In genomic region chr7:3646188-3646587, GRCm38 (mm10) we compare ENCODE assay signal across 8 mouse cellular contexts. TPM values are rescaled to one million over a fixed set of nuclear protein-coding genes. Genes with fewer than 3 reads are reported as not detected.
DNase-seq lines count a peak whose midpoint lies in the region; ATAC-seq and TF ChIP-seq lines count a peak whose summit lies in the region.

No protein-coding gene starts in this region.

- H3K9me3 ChIP-seq in heart, embryonic 14.5 days (ENCODE audit: control insufficient read depth, low read length) = no peaks in the 10 kb centered on the region
- H3K9me3 ChIP-seq in ES-E14 (ENCODE audit: control insufficient read depth, insufficient read depth, low read depth, low read length) = no peaks in the 10 kb centered on the region
- H3K9me3 ChIP-seq in heart, embryonic 16.5 days (replicated peaks; ENCODE audit: control insufficient read depth, low read length) = no peaks in the 10 kb centered on the region

- in situ Hi-C loops in ES-E14 (cut with MboI; ENCODE audit: low sequenced_read_pairs in 2 of 2, unreplicated experiment in 2 of 2) = no loop called here

- 6% methylated on average over 9 of the region's 9 CpGs for WGBS in heart, embryonic 14.5 days
- WGBS in heart, embryonic 16.5 days = 6% methylated on average over 9 of the region's 9 CpGs
- WGBS in macrophage (ENCODE audit: missing documents) = 19% methylated on average over 8 of the region's 9 CpGs

- H3K27ac ChIP-seq in heart, embryonic 14.5 days (replicated peaks in 1 of 2; ENCODE audit: control insufficient read depth in 1 of 2, insufficient read depth in 1 of 2, low read depth in 2 of 2, low read length in 2 of 2) = no peak overlapping the region; a peak in 1 of 4 replicates
- no peak overlapping the region for H3K27ac ChIP-seq in ES-E14 (ENCODE audit: insufficient read depth, low read depth, low read length, poor library complexity, severe bottlenecking)
- H3K27ac ChIP-seq in heart, embryonic 16.5 days (ENCODE audit: low read length) = no peak overlapping the region; the same call in 1 of the 2 replicates
- H3K27ac ChIP-seq in macrophage = peak overlapping the region; percentile 42

- H3K4me1 ChIP-seq in heart, embryonic 14.5 days (ENCODE audit: control insufficient read depth in 2 of 2, insufficient read depth in 2 of 2, low read length in 2 of 2) = peaks cover 12 to 24% of the 10 kb centered on the region in 2 experiments
- peaks cover 2 to 14% of the 10 kb centered on the region in 2 experiments; a peak in 2 of 4 replicates for H3K4me1 ChIP-seq in ES-E14 (ENCODE audit: control insufficient read depth in 2 of 2, insufficient read depth in 2 of 2, low read length in 2 of 2, poor library complexity in 1 of 2)
- H3K4me1 ChIP-seq in heart, embryonic 16.5 days (ENCODE audit: control insufficient read depth, insufficient read depth, low read length) = peaks cover 33% of the 10 kb centered on the region

- no peak for DNase-seq in heart, postnatal 36 days
- no peak for DNase-seq in ES-E14 (ENCODE audit: low read depth, low spot score)
- no peak for DNase-seq in right cerebral cortex, postnatal 25 days
- DNase-seq in ovary, postnatal 36 days (ENCODE audit: low spot score) = no peak
- DNase-seq in thymus, postnatal 36 days = no peak

- peak overlapping the region; percentile 98 for H3K9ac ChIP-seq in heart, embryonic 14.5 days (ENCODE audit: low read length)
- H3K9ac ChIP-seq in ES-E14 (ENCODE audit: insufficient read depth, low read depth, low read length, poor library complexity, severe bottlenecking) = peak overlapping the region; percentile 98
- peak overlapping the region; percentile 99 for H3K9ac ChIP-seq in heart, embryonic 16.5 days (ENCODE audit: low read length)

- H3K4me3 ChIP-seq in heart, embryonic 14.5 days (ENCODE audit: control insufficient read depth in 1 of 2, insufficient read depth in 1 of 2, low read depth in 1 of 2, low read length in 2 of 2) = peak overlapping the region; percentile 90 to 93
- H3K4me3 ChIP-seq in ES-E14 (ENCODE audit: insufficient read depth in 1 of 2, low read depth in 1 of 2, low read length in 2 of 2, poor library complexity in 1 of 2, severe bottlenecking in 1 of 2) = peak overlapping the region; percentile 90 to 93
- H3K4me3 ChIP-seq in heart, embryonic 16.5 days (ENCODE audit: low read length) = peak overlapping the region; percentile 95
- H3K4me3 ChIP-seq in macrophage (ENCODE audit: inconsistent target) = peak overlapping the region; percentile 58

- peaks cover 47% of the 10 kb centered on the region for H3K79me2 ChIP-seq in macrophage (ENCODE audit: inconsistent target)

- ATAC-seq in heart, embryonic 14.5 days (ENCODE audit: insufficient number of reproducible peaks, insufficient read depth, low FRiP score, low read depth) = no peak
- ATAC-seq in heart, embryonic 16.5 days (replicated peaks; ENCODE audit: extremely low read depth, insufficient read depth, low FRiP score) = no peak

- peak overlapping the region; percentile 80 for H3K4me2 ChIP-seq in heart, embryonic 14.5 days (ENCODE audit: low read length)
- H3K4me2 ChIP-seq in heart, embryonic 16.5 days (ENCODE audit: low read depth, low read length) = peak overlapping the region; percentile 89

- intact Hi-C loops in heart, postnatal 36 days (cut with DNase I) = loop anchor here (1.0 to 5.0 kb wide), 2 partner anchors 18 to 46 kb away; partner anchors contain the start of genes Mboat7 and Tsen34

- peaks cover 27% of the 10 kb centered on the region for H3K36me3 ChIP-seq in heart, embryonic 14.5 days (ENCODE audit: control insufficient read depth, insufficient read depth, low read length)
- H3K36me3 ChIP-seq in ES-E14 (ENCODE audit: control insufficient read depth, insufficient read depth, low read length, poor library complexity, severe bottlenecking) (peaks cover 24% of the 10 kb centered on the region), macrophage (ENCODE audit: inconsistent target) (peaks cover 16% of the 10 kb centered on the region)
- H3K36me3 ChIP-seq in heart, embryonic 16.5 days (ENCODE audit: control insufficient read depth, insufficient read depth) = peaks cover 12% of the 10 kb centered on the region

- H3K27me3 ChIP-seq in heart, embryonic 14.5 days (ENCODE audit: control insufficient read depth, insufficient read depth, low read length) = no peaks in the 10 kb centered on the region
- H3K27me3 ChIP-seq in heart, embryonic 16.5 days (ENCODE audit: control insufficient read depth, insufficient read depth, low read length) = no peaks in the 10 kb centered on the region

TF ChIP-seq in ES-E14, 5 proteins besides CTCF, POLR2A, EP300 and RAD21:
- TF ChIP-seq HCFC1 (IDR thresholded peaks at IDR 0.05; ENCODE audit: borderline replicate concordance, insufficient read depth, low read length) (no peak), ZC3H11A (IDR thresholded peaks at IDR 0.05; ENCODE audit: borderline replicate concordance, low read depth, low read length) (no peak), CHD2 (IDR thresholded peaks at IDR 0.05; ENCODE audit: low read depth, low read length) (no peak), ZNF384 (IDR thresholded peaks at IDR 0.05; ENCODE audit: low read depth, low read length) (no peak), MAFK (IDR thresholded peaks at IDR 0.05; ENCODE audit: insufficient read depth, low read depth, low read length) (no peak)

RNA-seq across cellular contexts. Expression of gene Cnot3, which starts 1.1 kb away (rescaled TPM):
- 30.4 and 32.4 TPM in 2 replicates for polyA plus RNA-seq in heart, embryonic 14.5 days (2014; fragmentation: Nextera tagmentation; extraction: Ambion mirVana)
- total RNA-seq in heart, postnatal 36 days (2021) = 10 to 100 TPM; 22.5 to 27.6 TPM
- total RNA-seq in ES-E14 (2012; rRNA removed) = 47.3 and 54.4 TPM in 2 replicates
- polyA plus RNA-seq in heart, embryonic 16.5 days (2015; fragmentation: Nextera tagmentation; extraction: Ambion mirVana) = 29.9 and 32.9 TPM in 2 replicates
- total RNA-seq in macrophage (2018; cell fraction: chromatin; rRNA removed) = 100 to 1,000 TPM in 7 of 26 experiments, 10 to 100 TPM in 19; 35.3 to 142 (median 84.0) TPM
- 10 to 100 TPM; 15.3 to 44.9 (median 38.9) TPM for total RNA-seq in macrophage (2018; cell fraction: cytosol; rRNA removed)
- 10 to 100 TPM; 29.8 to 82.8 (median 46.2) TPM for total RNA-seq in macrophage (2018; cell fraction: nucleus; rRNA removed)
- polyA plus RNA-seq in macrophage (2018) = 28.4 to 47.4 TPM (median 36.0 TPM) in 3 replicates

RNA-seq across cellular contexts. Expression of gene Prpf31, which starts 16.4 kb away (rescaled TPM):
- 51.9 and 54.8 TPM in 2 replicates for polyA plus RNA-seq in heart, embryonic 14.5 days (2014; fragmentation: Nextera tagmentation; extraction: Ambion mirVana)
- 10 to 100 TPM; 24.4 to 26.6 TPM for total RNA-seq in heart, postnatal 36 days (2021)
- total RNA-seq in ES-E14 (2012; rRNA removed) = 109 and 137 TPM in 2 replicates
- 60.8 and 62.2 TPM in 2 replicates for polyA plus RNA-seq in heart, embryonic 16.5 days (2015; fragmentation: Nextera tagmentation; extraction: Ambion mirVana)
- total RNA-seq in macrophage (2018; cell fraction: chromatin; rRNA removed) = 10 to 100 TPM; 13.8 to 68.0 (median 43.5) TPM
- 10 to 100 TPM; 28.7 to 48.7 (median 39.8) TPM for total RNA-seq in macrophage (2018; cell fraction: cytosol; rRNA removed)
- total RNA-seq in macrophage (2018; cell fraction: nucleus; rRNA removed) = 10 to 100 TPM; 11.9 to 64.8 (median 31.5) TPM
- polyA plus RNA-seq in macrophage (2018) = 35.3 to 71.0 TPM (median 40.2 TPM) in 3 replicates

RNA-seq across cellular contexts. Expression of gene Tfpt, which starts 16.5 kb away (rescaled TPM):
- polyA plus RNA-seq in heart, embryonic 14.5 days (2014; fragmentation: Nextera tagmentation; extraction: Ambion mirVana) = 13.7 and 18.2 TPM in 2 replicates
- total RNA-seq in heart, postnatal 36 days (2021) = 10 to 100 TPM; 17.2 to 25.4 TPM
- total RNA-seq in ES-E14 (2012; rRNA removed) = 25.4 and 29.1 TPM in 2 replicates
- polyA plus RNA-seq in heart, embryonic 16.5 days (2015; fragmentation: Nextera tagmentation; extraction: Ambion mirVana) = 15.6 and 17.0 TPM in 2 replicates
- total RNA-seq in macrophage (2018; cell fraction: chromatin; rRNA removed) = 10 to 100 TPM in 22 of 26 experiments, 1 to 10 TPM in 4; 4.5 to 53.8 (median 25.3) TPM
- 10 to 100 TPM; 11.7 to 25.0 (median 21.2) TPM for total RNA-seq in macrophage (2018; cell fraction: cytosol; rRNA removed)
- 10 to 100 TPM in 23 of 26 experiments, 1 to 10 TPM in 3; 7.5 to 37.3 (median 19.6) TPM for total RNA-seq in macrophage (2018; cell fraction: nucleus; rRNA removed)
- 16.1 to 19.8 TPM (median 18.6 TPM) in 3 replicates for polyA plus RNA-seq in macrophage (2018)

RNA-seq across cellular contexts. Expression of gene Leng1, which starts 19.5 kb away (rescaled TPM):
- 15.5 and 16.0 TPM in 2 replicates for polyA plus RNA-seq in heart, embryonic 14.5 days (2014; fragmentation: Nextera tagmentation; extraction: Ambion mirVana)
- 10 to 100 TPM; 12.5 to 12.9 TPM for total RNA-seq in heart, postnatal 36 days (2021)
- 4.5 and 5.7 TPM in 2 replicates for total RNA-seq in ES-E14 (2012; rRNA removed)
- 20.5 and 22.3 TPM in 2 replicates for polyA plus RNA-seq in heart, embryonic 16.5 days (2015; fragmentation: Nextera tagmentation; extraction: Ambion mirVana)
- total RNA-seq in macrophage (2018; cell fraction: chromatin; rRNA removed) = 10 to 100 TPM in 6 of 26 experiments, 1 to 10 TPM in 20; 3.2 to 15.2 (median 8.5) TPM
- 10 to 100 TPM; 12.0 to 22.7 (median 15.8) TPM for total RNA-seq in macrophage (2018; cell fraction: cytosol; rRNA removed)
- total RNA-seq in macrophage (2018; cell fraction: nucleus; rRNA removed) = 10 to 100 TPM in 8 of 26 experiments, 1 to 10 TPM in 18; 4.5 to 12.7 (median 7.7) TPM
- polyA plus RNA-seq in macrophage (2018) = 13.7 to 21.9 TPM (median 15.4 TPM) in 3 replicates

RNA-seq across cellular contexts. Expression of gene Ndufa3, which starts 29.0 kb away (rescaled TPM):
- 962 and 1,026 TPM in 2 replicates for polyA plus RNA-seq in heart, embryonic 14.5 days (2014; fragmentation: Nextera tagmentation; extraction: Ambion mirVana)
- total RNA-seq in heart, postnatal 36 days (2021) = 1,000 to 10,000 TPM; 1,822 to 1,988 TPM
- 236 and 303 TPM in 2 replicates for total RNA-seq in ES-E14 (2012; rRNA removed)
- polyA plus RNA-seq in heart, embryonic 16.5 days (2015; fragmentation: Nextera tagmentation; extraction: Ambion mirVana) = 644 and 753 TPM in 2 replicates
- total RNA-seq in macrophage (2018; cell fraction: chromatin; rRNA removed) = 10 to 100 TPM in 18 of 26 experiments, 1 to 10 TPM in 7, not detected in 1; 4.2 to 40.1 (median 16.0) TPM
- 100 to 1,000 TPM; 184 to 392 (median 252) TPM for total RNA-seq in macrophage (2018; cell fraction: cytosol; rRNA removed)
- 100 to 1,000 TPM in 5 of 26 experiments, 10 to 100 TPM in 21; 15.3 to 158 (median 60.8) TPM for total RNA-seq in macrophage (2018; cell fraction: nucleus; rRNA removed)
- polyA plus RNA-seq in macrophage (2018) = 207 to 248 TPM (median 217 TPM) in 3 replicates
